30 mouse cellular contexts compared by ENCODE assay signal in genomic region chr4:148972707-148973106, GRCm38 (mm10).
DNase-seq lines count a peak whose midpoint lies in the region; ATAC-seq lines count a peak whose summit lies in the region.
"Had no signal": no experiment of that assay in that cellular context is flagged by ENCODE, and none has a peak within 500 bp of the region (broad histone marks: within the 10 kb centered on the region; RNA-seq: fewer than 3 reads in every experiment).

No protein-coding gene starts in this region.

- no peak overlapping the region for H3K4me3 ChIP-seq in heart, embryonic 10.5 days
- H3K4me3 ChIP-seq in heart, embryonic 12.5 days, result no peak overlapping the region
- no peak overlapping the region for H3K4me3 ChIP-seq in kidney, embryonic 16.5 days (ENCODE audit: low read length)
- no peak overlapping the region for H3K4me3 ChIP-seq in limb, embryonic 12.5 days (replicated peaks)
- H3K4me3 ChIP-seq: embryonic facial prominence, embryonic 13.5 days; hindbrain, embryonic 13.5 days; liver, embryonic 15.5 days; midbrain, embryonic 10.5 days; midbrain, embryonic 15.5 days had no signal

- H3K9ac ChIP-seq in heart, embryonic 12.5 days, result no peak overlapping the region
- no peak overlapping the region for H3K9ac ChIP-seq in kidney, embryonic 16.5 days (replicated peaks; ENCODE audit: low read length)
- H3K9ac ChIP-seq in limb, embryonic 12.5 days (replicated peaks), result no peak overlapping the region
- H3K9ac ChIP-seq: embryonic facial prominence, embryonic 13.5 days; forebrain, postnatal 0 days; hindbrain, embryonic 13.5 days; liver, embryonic 15.5 days; lung, embryonic 14.5 days; midbrain, embryonic 15.5 days had no signal

- H3K4me2 ChIP-seq in heart, embryonic 12.5 days, result no peak overlapping the region
- no peak overlapping the region for H3K4me2 ChIP-seq in kidney, embryonic 16.5 days (replicated peaks; ENCODE audit: low read depth, low read length)
- peak overlapping the region; percentile 19 for H3K4me2 ChIP-seq in limb, embryonic 12.5 days
- H3K4me2 ChIP-seq: embryonic facial prominence, embryonic 13.5 days; heart, embryonic 11.5 days; hindbrain, embryonic 13.5 days; liver, embryonic 15.5 days; lung, embryonic 14.5 days; midbrain, embryonic 15.5 days had no signal

- peaks cover 80% of the 10 kb centered on the region for H3K4me1 ChIP-seq in heart, embryonic 10.5 days
- H3K4me1 ChIP-seq in heart, embryonic 12.5 days (replicated peaks), result peaks cover 70% of the 10 kb centered on the region
- H3K4me1 ChIP-seq in kidney, embryonic 16.5 days (ENCODE audit: insufficient read depth, low read length), result peaks cover 48% of the 10 kb centered on the region
- H3K4me1 ChIP-seq in limb, embryonic 12.5 days (replicated peaks), result peaks cover 71% of the 10 kb centered on the region
- H3K4me1 ChIP-seq: midbrain, embryonic 15.5 days had no signal

- no peak for ATAC-seq in heart, embryonic 12.5 days (ENCODE audit: insufficient number of reproducible peaks, low FRiP score)
- 0 out of 2 replicates have a peak, but pooled peaks have one; percentile 28 for ATAC-seq in kidney, embryonic 16.5 days (ENCODE audit: low FRiP score, low TSS enrichment)
- ATAC-seq in limb, embryonic 12.5 days (ENCODE audit: insufficient number of reproducible peaks, insufficient read depth, low FRiP score, low TSS enrichment, low read depth), result no peak
- ATAC-seq: forebrain, postnatal 0 days; midbrain, embryonic 15.5 days; Patski had no signal

- 88% methylated on average over 14 of the region's 14 CpGs for WGBS in heart, embryonic 10.5 days
- 90% methylated on average over 14 of the region's 14 CpGs for WGBS in heart, embryonic 12.5 days
- 57% methylated on average over 14 of the region's 14 CpGs for WGBS in kidney, embryonic 16.5 days
- WGBS in limb, embryonic 12.5 days, result 28% methylated on average over 14 of the region's 14 CpGs

- H3K27ac ChIP-seq in heart, embryonic 10.5 days, result peak overlapping the region; percentile 12; the same call in 1 of the 2 replicates
- no peak overlapping the region for H3K27ac ChIP-seq in heart, embryonic 12.5 days (ENCODE audit: poor library complexity, severe bottlenecking)
- H3K27ac ChIP-seq in kidney, embryonic 16.5 days (ENCODE audit: low read length), result 0 out of 2 replicates have a peak overlapping the region, but pooled peaks have one; percentile 9
- H3K27ac ChIP-seq in limb, embryonic 12.5 days, result 0 out of 2 replicates have a peak overlapping the region, but pooled peaks have one; percentile 25
- H3K27ac ChIP-seq: embryonic facial prominence, embryonic 13.5 days; hindbrain, embryonic 13.5 days; liver, embryonic 15.5 days; midbrain, embryonic 15.5 days had no signal

- H3K9me3 ChIP-seq in heart, embryonic 10.5 days, result no peaks in the 10 kb centered on the region
- no peaks in the 10 kb centered on the region for H3K9me3 ChIP-seq in heart, embryonic 12.5 days (replicated peaks)
- no peaks in the 10 kb centered on the region for H3K9me3 ChIP-seq in kidney, embryonic 16.5 days (ENCODE audit: low read length)
- H3K9me3 ChIP-seq in limb, embryonic 12.5 days, result no peaks in the 10 kb centered on the region
- H3K9me3 ChIP-seq: embryonic facial prominence, embryonic 13.5 days; hindbrain, embryonic 13.5 days; liver, embryonic 15.5 days; midbrain, embryonic 10.5 days; midbrain, embryonic 15.5 days had no signal

- no peak for DNase-seq in heart, embryonic 10.5 days (ENCODE audit: low spot score)
- DNase-seq in kidney, adult 9 months, result no peak
- DNase-seq in kidney, postnatal 10 days, result peak; percentile 32
- DNase-seq in spleen, adult 18-20 months, result no peak
- DNase-seq in embryo, embryonic 10.5 days (ENCODE audit: low spot score), result no peak
- DNase-seq: adrenal gland, postnatal 14 days; cerebellum, adult 11 months; cerebellum, adult 9-10 months; cerebellum, postnatal 36 days; embryo, embryonic 11 days; forebrain, postnatal 0 days; gastrocnemius, postnatal 25 days; heart, adult 11 months; heart, postnatal 4 days; layer of hippocampus, postnatal 36 days; left cerebral cortex, postnatal 4 days; lung, embryonic 14.5 days; lung, postnatal 14 days; right cerebral cortex, adult 18-20 months; right cerebral cortex, postnatal 4 days had no signal

- no peaks in the 10 kb centered on the region for H3K27me3 ChIP-seq in heart, embryonic 10.5 days (ENCODE audit: insufficient read depth, poor library complexity, severe bottlenecking)
- H3K27me3 ChIP-seq in heart, embryonic 12.5 days (replicated peaks), result no peaks in the 10 kb centered on the region
- H3K27me3 ChIP-seq in kidney, embryonic 16.5 days (ENCODE audit: insufficient read depth, low read length), result no peaks in the 10 kb centered on the region
- peaks cover 22% of the 10 kb centered on the region for H3K27me3 ChIP-seq in limb, embryonic 12.5 days
- H3K27me3 ChIP-seq: hindbrain, embryonic 13.5 days; liver, embryonic 15.5 days; midbrain, embryonic 15.5 days; Patski had no signal

- H3K36me3 ChIP-seq in heart, embryonic 10.5 days, result 0 out of 2 replicates have a peak, but pooled peaks cover 4% of the 10 kb centered on the region
- H3K36me3 ChIP-seq in heart, embryonic 12.5 days, result no peaks in the 10 kb centered on the region
- no peaks in the 10 kb centered on the region for H3K36me3 ChIP-seq in kidney, embryonic 16.5 days (ENCODE audit: insufficient read depth, low read length)
- H3K36me3 ChIP-seq in limb, embryonic 12.5 days, result no peaks in the 10 kb centered on the region
- H3K36me3 ChIP-seq: hindbrain, embryonic 13.5 days; liver, embryonic 15.5 days; midbrain, embryonic 15.5 days had no signal
